In the genomic region with DNA sequence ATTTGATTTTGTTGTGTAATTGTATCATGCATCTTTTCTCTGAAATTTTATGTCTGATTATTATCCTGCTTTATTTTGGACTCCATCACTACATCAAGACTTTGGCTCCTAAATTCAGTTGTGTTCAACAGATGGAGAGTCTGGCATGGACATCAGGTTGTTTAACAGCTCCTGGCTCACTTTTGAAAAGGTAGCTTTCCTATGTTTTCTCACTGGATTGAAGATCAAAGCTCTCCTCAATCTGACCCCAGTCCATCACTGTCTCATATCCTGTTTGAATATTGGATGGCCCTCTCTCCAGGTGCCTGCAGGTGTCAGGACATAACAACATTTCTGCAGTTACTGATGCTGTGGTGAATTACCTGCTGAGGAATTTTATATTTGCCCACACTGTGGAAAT, we compare ENCODE assay signal across 17 mouse cellular contexts.
"Had no signal": no experiment of that assay in that cellular context is flagged by ENCODE, and none has a peak within 500 bp of the region (broad histone marks: within the 10 kb centered on the region; RNA-seq: fewer than 3 reads in every experiment).

No protein-coding gene starts in this region.

- ATAC-seq: liver, embryonic 12.5 days; liver, postnatal 0 days; lung, postnatal 0 days; midbrain, embryonic 13.5 days; midbrain, embryonic 15.5 days; midbrain, embryonic 16.5 days had no signal

- DNase-seq: left cerebral cortex, postnatal 4 days; liver; liver, embryonic 13.5 days; liver, postnatal 0 days; lung, adult 18-20 months; lung, adult 2 months; lung, embryonic 14.5 days; lung, postnatal 10 days; lung, postnatal 14 days; lung, postnatal 36 days; lung, postnatal 4 days; midbrain, embryonic 14.5 days had no signal
